Mouse (Mus musculus) left cerebral cortex, postnatal 36 days (tissue): ENCODE data around the gene Foxo1. TPM values are rescaled to one million over a fixed set of nuclear protein-coding genes. Genes with fewer than 3 reads are reported as not detected.

Experiments used
- DNase-seq, 2 experiments: peaks; one replicate each; pipeline ENCODE4 v3.0.0; 2021 to 2022; ENCODE audit warnings: low spot score in 2 of 2, mixed read lengths in 1 of 2
- intact Hi-C: fragments of 180-260 bp; cut with DNase I; formaldehyde crosslinking; loops from one replicate; pipeline ENCODE4 v1.15.1; 2025
- total RNA-seq, 2 experiments: library from RNA; stranded (reverse); gene quantifications; 2 replicates each; pipeline ENCODE4 v1.2.3; 2021

The Foxo1 gene
- total RNA-seq, 2 experiments from 2014 or later: 10.7 to 13.0 TPM

DNA sequence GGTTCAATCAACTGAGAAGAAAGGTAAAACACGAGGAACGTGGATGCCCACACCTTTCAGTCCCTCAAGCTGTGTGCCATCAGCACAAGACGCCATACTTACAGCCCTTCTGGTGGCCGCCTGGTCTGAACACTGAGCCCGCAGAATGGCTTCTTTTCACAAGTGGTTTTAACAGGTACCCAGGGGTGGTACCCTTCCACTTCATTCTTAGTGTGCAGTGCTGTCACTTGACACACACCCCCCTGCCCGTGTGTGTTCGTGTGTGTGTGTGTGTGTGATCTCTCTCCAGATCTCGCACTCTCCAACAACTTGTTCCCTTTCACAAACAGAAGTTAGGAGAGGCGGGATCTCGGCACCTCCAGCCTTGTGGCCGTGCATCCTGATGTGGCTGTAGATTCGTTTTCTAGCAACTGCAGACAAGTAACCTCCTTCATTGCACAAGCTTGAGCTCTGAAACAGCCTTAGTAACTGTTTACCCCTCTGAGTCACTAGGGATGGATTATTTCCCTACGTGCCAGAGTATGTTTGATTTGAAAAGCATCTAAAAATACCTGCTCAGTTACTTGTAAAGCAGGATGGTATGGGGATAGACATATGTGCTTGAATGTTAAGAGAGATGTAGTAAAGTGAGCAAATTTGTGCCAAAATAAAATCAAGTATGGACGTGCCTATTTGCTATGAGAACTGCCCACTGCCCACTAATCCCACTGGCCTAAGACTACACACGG, 29.3 kb downstream of the Foxo1 start:
- DNase-seq: no peak
- intact Hi-C loops: no loop called here

DNA sequence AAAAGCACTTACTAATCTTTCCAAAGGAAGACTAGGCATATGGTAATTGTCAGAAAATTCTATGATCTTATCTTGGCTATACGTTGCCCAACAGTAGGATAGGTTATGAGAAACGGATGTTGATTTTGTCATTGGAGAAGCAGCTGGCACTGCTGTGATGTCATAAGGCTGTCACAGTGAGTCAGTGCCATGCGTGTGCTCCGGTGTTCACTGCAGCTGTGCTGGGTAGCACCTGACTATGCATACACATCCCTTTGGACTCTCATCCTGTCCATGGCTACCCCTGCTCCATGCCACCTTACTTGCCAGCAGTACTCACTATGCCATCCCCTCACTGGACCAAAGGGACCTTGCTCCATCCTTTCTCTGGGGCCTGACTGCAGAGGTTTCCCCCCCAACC, 30.5 kb downstream of the Foxo1 start:
- no peak for DNase-seq

DNA sequence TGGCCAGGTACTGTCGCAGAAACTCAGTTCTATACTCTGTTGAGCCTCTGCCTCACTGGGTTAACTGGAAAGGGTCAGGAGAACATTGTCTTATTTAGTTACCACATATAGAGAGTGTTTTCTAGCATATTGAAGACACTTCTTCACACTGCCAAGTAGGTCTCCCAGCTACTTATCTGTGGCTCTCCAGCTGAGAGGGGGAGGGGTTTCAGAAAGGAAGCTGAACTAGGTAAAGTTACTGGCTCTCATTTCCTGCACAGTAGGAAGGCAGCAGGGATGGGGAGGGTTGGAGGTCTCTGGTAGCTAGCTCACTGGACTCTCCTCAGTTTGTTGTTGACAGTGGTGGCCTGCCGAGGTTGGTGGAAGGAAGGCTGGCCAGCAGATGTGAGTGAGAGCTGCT, 31.2 kb downstream of the Foxo1 start:
- no peak for DNase-seq
- intact Hi-C loops: no loop called here

More for the DNA sequence above, 30.5 kb downstream of the Foxo1 start:
- intact Hi-C loops: no loop called here

GRCm38 (mm10) chr3:52300517-52300916, 32.4 kb downstream of the Foxo1 start:
- no peak for DNase-seq
- intact Hi-C loops: no loop called here

GRCm38 (mm10) chr3:52303301-52303700, 35.2 kb downstream of the Foxo1 start:
- DNase-seq: no peak

DNA sequence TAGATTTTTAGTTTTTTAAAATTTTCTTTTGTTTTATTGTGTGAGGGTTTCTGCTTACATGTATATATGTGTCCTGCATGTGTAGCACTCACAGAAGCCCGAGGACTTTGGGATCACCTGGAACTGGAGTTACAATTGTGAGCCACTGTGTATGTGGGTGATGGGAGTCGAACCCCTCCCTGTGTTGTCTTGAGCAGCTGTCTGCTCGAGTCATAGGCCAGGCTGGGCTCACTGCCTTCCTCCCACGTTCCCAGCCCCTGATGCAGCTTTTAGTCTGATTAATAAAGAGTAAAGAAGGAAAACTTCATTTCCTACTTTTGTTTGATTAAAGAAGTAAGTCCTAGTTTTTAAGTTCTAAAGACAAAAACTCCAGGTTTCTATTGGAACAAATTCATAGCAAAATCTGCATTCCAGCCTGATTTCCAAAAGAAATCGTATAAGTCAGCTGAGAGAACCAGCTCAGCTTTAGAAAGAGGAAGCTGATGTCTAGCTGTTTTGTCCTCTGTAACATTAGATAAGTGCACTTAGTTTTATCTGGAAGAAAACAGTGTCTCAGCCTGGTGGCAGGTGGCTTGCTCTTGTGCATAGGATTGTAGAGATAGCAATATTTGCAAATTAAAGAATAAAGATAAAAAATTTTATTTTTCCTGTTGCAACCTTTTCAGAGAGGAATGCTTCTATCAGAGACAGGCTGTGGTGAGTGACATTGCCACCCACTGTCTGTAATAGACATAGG, 40.6 kb downstream of the Foxo1 start:
- intact Hi-C loops: no loop called here
- DNase-seq: no peak

More at GRCm38 (mm10) chr3:52303301-52303700, 35.2 kb downstream of the Foxo1 start:
- intact Hi-C loops: no loop called here

GRCm38 (mm10) chr3:52320516-52321270, 52.6 kb downstream of the Foxo1 start:
- intact Hi-C loops: no loop called here
- DNase-seq: no peak

GRCm38 (mm10) chr3:52322401-52323385, 54.6 kb downstream of the Foxo1 start:
- intact Hi-C loops: no loop called here
- no peak for DNase-seq

GRCm38 (mm10) chr3:52325006-52325405, 56.9 kb downstream of the Foxo1 start:
- no peak for DNase-seq
- intact Hi-C loops: no loop called here

DNA sequence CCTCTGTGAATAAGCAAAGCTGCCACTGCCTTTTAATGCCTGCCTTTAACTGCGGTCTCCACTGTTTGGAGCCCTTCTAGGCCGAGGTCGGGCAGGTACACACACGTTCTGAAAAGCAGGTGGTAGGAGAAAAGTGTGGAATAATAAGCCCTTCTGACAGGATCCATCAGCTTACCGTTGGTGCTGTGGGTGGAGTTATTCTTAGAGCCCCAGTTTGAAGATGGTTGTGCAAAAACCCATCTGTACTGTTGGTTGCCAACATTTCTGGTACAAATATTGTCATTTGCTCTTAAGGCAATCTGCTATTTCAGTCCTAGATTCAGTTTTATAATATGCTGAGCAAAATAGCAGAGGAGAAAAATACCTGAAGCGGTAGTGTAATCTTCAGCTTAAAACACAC, 58.6 kb downstream of the Foxo1 start:
- DNase-seq: no peak
- intact Hi-C loops: no loop called here

DNA sequence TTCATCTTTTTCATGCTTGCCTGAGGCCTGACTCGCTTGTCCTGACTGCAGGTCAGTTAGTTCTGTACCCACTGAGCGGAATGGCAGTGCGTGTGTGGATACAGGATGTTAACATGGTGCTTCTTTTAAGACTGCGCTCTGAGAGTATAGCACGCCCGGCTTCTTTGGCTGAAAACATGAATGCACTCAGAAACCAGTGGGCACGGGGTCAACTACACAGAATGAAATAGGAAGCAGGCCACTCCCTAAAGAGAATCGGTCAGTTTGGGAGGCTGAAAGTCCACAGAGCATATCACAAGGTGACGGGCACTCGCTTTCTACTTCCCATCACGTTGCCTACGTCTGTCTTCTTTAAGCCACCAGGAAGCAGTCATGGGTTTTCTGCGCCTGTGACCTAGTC, 59.0 kb downstream of the Foxo1 start:
- DNase-seq: no peak
- intact Hi-C loops: no loop called here

GRCm38 (mm10) chr3:52331709-52332108, 63.6 kb downstream of the Foxo1 start:
- DNase-seq: no peak
- intact Hi-C loops: no loop called here

- intact Hi-C loops: no loop called here
Observed at GRCm38 (mm10) chr3:52338761-52339160, 70.6 kb downstream of the Foxo1 start.

GRCm38 (mm10) chr3:52340336-52341034, 72.3 kb downstream of the Foxo1 start:
- DNase-seq: no peak
- intact Hi-C loops: loop anchor here (5.0 kb wide), 1 partner anchor 73 kb away; the partner anchor contains the start of gene Foxo1

More at GRCm38 (mm10) chr3:52338761-52339160, 70.6 kb downstream of the Foxo1 start:
- no peak for DNase-seq

GRCm38 (mm10) chr3:52342226-52342625, 74.1 kb downstream of the Foxo1 start:
- intact Hi-C loops: loop anchor here (5.0 kb wide), 1 partner anchor 75 kb away; the partner anchor contains the start of gene Foxo1
- no peak for DNase-seq

- intact Hi-C loops: loop anchor here (5.0 kb wide), 1 partner anchor 76 kb away; the partner anchor contains the start of gene Foxo1
- peak in 1 of 2 experiments; percentile 45 for DNase-seq
Observed at GRCm38 (mm10) chr3:52342801-52343200, 74.7 kb downstream of the Foxo1 start.

DNA sequence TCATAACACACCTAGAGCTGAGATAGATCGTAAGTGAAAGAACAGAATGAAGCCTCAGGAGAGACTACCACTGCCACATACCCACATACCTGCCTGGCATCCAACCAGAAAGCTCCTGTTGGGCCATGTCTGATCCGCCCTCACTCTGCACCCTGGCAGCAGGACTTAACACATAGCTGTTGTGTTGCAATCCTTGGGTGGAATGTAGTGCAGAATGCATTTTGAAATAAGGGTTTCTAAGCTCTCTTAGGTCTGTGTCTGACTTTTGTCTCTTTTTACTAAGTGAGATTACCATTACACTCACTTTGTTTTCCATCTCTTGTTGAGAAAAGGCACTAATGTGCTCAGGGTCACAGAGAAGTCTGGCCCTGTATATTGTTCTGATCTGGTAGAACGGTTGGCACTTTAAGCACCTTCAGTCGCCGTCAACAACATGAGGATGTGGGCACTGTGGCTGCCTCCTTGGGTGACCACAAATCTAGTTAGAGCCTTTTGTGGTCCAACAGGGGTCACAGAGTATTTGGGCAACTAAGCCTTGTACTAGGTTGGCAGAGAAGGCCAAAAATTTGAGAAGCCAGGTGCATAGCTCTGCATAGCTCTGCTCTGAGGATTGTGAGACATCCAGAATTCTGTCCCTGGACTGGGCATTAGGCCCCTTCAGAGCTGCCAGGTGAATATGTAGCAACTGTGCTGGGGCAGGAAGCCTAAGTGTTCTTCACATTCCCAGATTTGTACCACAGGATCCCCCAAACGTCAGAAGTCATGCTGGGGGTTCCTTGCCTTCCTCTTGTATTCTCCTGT, 75.3 kb downstream of the Foxo1 start:
- intact Hi-C loops: loop anchor here (5.0 kb wide), 1 partner anchor 76 kb away; the partner anchor contains the start of gene Foxo1
- DNase-seq: no peak
